Mouse (Mus musculus) heart, embryonic 11.5 days (tissue): Measurements from ENCODE around the gene Chst1. TPM values are rescaled to one million over a fixed set of nuclear protein-coding genes. Genes with fewer than 3 reads are reported as not detected.

ENCODE experiments used
- ATAC-seq: fragments of 200-750 bp; cut with Nextera tagmentation; replicated peaks from 2 replicates; pipeline ENCODE4 v1.8.0; 2017; ENCODE audit warnings: moderate library complexity; ENCODE audit not compliant: insufficient number of reproducible peaks, low FRiP score, low TSS enrichment
- H3K27ac ChIP-seq: fragments of 300-500 bp; sonication (generic); 2 replicates; pipeline ENCODE4 v1.5.1; 2014; ENCODE audit warnings: mild to moderate bottlenecking, low read depth, low read length
- H3K27me3 ChIP-seq: fragments of 300-500 bp; sonication (generic); 2 replicates; pipeline ENCODE4 v1.6.1; 2014; ENCODE audit warnings: mild to moderate bottlenecking, low read length, mixed read lengths; ENCODE audit not compliant: control insufficient read depth, insufficient read depth
- H3K36me3 ChIP-seq: fragments of 300-500 bp; sonication (generic); 2 replicates; pipeline ENCODE4 v1.6.1; 2014; ENCODE audit warnings: mild to moderate bottlenecking, low read length, moderate library complexity, mixed read lengths; ENCODE audit not compliant: control insufficient read depth, insufficient read depth
- H3K4me1 ChIP-seq: fragments of 300-500 bp; sonication (generic); 2 replicates; pipeline ENCODE4 v1.6.1; 2014; ENCODE audit warnings: low read length; ENCODE audit not compliant: control insufficient read depth, insufficient read depth
- H3K4me2 ChIP-seq: fragments of 300-500 bp; sonication (generic); 2 replicates; pipeline ENCODE4 v1.6.1; 2014; ENCODE audit warnings: mild to moderate bottlenecking, moderate library complexity
- H3K4me3 ChIP-seq: fragments of 300-500 bp; sonication (generic); 2 replicates; pipeline ENCODE4 v1.5.1; 2014; ENCODE audit warnings: low read depth, low read length
- H3K9ac ChIP-seq: fragments of 300-500 bp; sonication (generic); 2 replicates; pipeline ENCODE4 v1.6.1; 2014; ENCODE audit warnings: mild to moderate bottlenecking, low read depth, low read length, moderate library complexity
- H3K9me3 ChIP-seq: fragments of 300-500 bp; sonication (generic); replicated peaks from 2 replicates; pipeline ENCODE4 v1.6.1; 2016; ENCODE audit warnings: low read length; ENCODE audit not compliant: control insufficient read depth
- WGBS: fragments of 180-500 bp; shearing (Covaris S2); extraction: QIAGEN DNeasy Blood & Tissue Kit; methylation state at CpG from one replicate; pipeline ENCODE4 v1.1.7; 2014; ENCODE audit not compliant: insufficient replicate concordance; 5-methylcytosine and 5-hydroxymethylcytosine counted together
- polyA plus RNA-seq: library from polyadenylated mRNA; unstranded; fragments of >200 nt; fragmentation: Nextera tagmentation; extraction: Ambion mirVana; gene quantifications from 2 replicates; pipeline ENCODE4 v1.2.1, GENCODE M21; 2014

Chst1 gene
- polyA plus RNA-seq, 1 experiment from 2014 or later = 1.1 TPM

- Histone ChIP-seq H3K27ac (no peak overlapping the region), H3K4me2 (no peak overlapping the region), H3K27me3 (no peaks in the 10 kb centered on the region), H3K9me3 (no peaks in the 10 kb centered on the region), H3K36me3 (no peaks in the 10 kb centered on the region), H3K9ac (no peak overlapping the region), H3K4me3 (no peak overlapping the region), H3K4me1 (peaks cover 7% of the 10 kb centered on the region)
- WGBS = 23% methylated on average over 5 of the region's 5 CpGs
- ATAC-seq = peak; percentile 52
These were observed 49.8 kb downstream of the Chst1 start for GRCm38 (mm10) chr2:92649154-92649801.

- no peak overlapping the region for H3K9ac ChIP-seq
- H3K4me3 ChIP-seq = no peak overlapping the region
- H3K4me1 ChIP-seq = peaks cover 6% of the 10 kb centered on the region
- no peaks in the 10 kb centered on the region for H3K27me3 ChIP-seq
- ATAC-seq = no peak
- H3K36me3 ChIP-seq = no peaks in the 10 kb centered on the region
- no peak overlapping the region for H3K4me2 ChIP-seq
- 55% methylated on average over 1 of the region's 1 CpGs for WGBS
- no peak overlapping the region for H3K27ac ChIP-seq
- no peaks in the 10 kb centered on the region for H3K9me3 ChIP-seq
These were observed 50.9 kb downstream of the Chst1 start for GRCm38 (mm10) chr2:92650428-92650827.

- H3K4me1 ChIP-seq = no peaks in the 10 kb centered on the region
- no peak overlapping the region for H3K4me3 ChIP-seq
- H3K27ac ChIP-seq = no peak overlapping the region
- no peaks in the 10 kb centered on the region for H3K9me3 ChIP-seq
- H3K36me3 ChIP-seq = no peaks in the 10 kb centered on the region
- no peaks in the 10 kb centered on the region for H3K27me3 ChIP-seq
- no peak for ATAC-seq
- no peak overlapping the region for H3K4me2 ChIP-seq
- H3K9ac ChIP-seq = no peak overlapping the region
- WGBS = 75% methylated on average over 7 of the region's 7 CpGs
These were observed 51.8 kb downstream of the Chst1 start for GRCm38 (mm10) chr2:92651294-92651816.

- H3K27me3 ChIP-seq = no peaks in the 10 kb centered on the region
- H3K36me3 ChIP-seq = no peaks in the 10 kb centered on the region
- no peak overlapping the region for H3K27ac ChIP-seq
- H3K4me3 ChIP-seq = no peak overlapping the region
- ATAC-seq = no peak
- no peak overlapping the region for H3K4me2 ChIP-seq
- no peaks in the 10 kb centered on the region for H3K9me3 ChIP-seq
- H3K4me1 ChIP-seq = no peaks in the 10 kb centered on the region
- 82% methylated on average over 2 of the region's 2 CpGs for WGBS
- H3K9ac ChIP-seq = no peak overlapping the region
These were observed 57.7 kb downstream of the Chst1 start for GRCm38 (mm10) chr2:92657189-92657588.

- Histone ChIP-seq H3K4me1 (no peaks in the 10 kb centered on the region), H3K4me3 (no peak overlapping the region), H3K9ac (no peak overlapping the region), H3K27me3 (no peaks in the 10 kb centered on the region), H3K9me3 (no peaks in the 10 kb centered on the region), H3K36me3 (no peaks in the 10 kb centered on the region), H3K4me2 (no peak overlapping the region), H3K27ac (no peak overlapping the region)
- 84% methylated on average over 1 of the region's 1 CpGs for WGBS
- no peak for ATAC-seq
These were observed 59.0 kb downstream of the Chst1 start for GRCm38 (mm10) chr2:92658293-92659150.

- Histone ChIP-seq H3K27ac (no peak overlapping the region), H3K4me3 (no peak overlapping the region), H3K9ac (no peak overlapping the region), H3K9me3 (no peaks in the 10 kb centered on the region), H3K4me2 (no peak overlapping the region), H3K4me1 (no peaks in the 10 kb centered on the region), H3K36me3 (no peaks in the 10 kb centered on the region), H3K27me3 (no peaks in the 10 kb centered on the region)
- no peak for ATAC-seq
- 58% methylated on average over 7 of the region's 7 CpGs for WGBS
These were observed 60.1 kb downstream of the Chst1 start for GRCm38 (mm10) chr2:92659491-92660035.

- H3K27me3 ChIP-seq = no peaks in the 10 kb centered on the region
- peaks cover 9% of the 10 kb centered on the region; the same call in 1 of the 2 replicates for H3K4me1 ChIP-seq
- no peak overlapping the region for H3K27ac ChIP-seq
- no peak overlapping the region for H3K4me3 ChIP-seq
- 77% methylated on average over 6 of the region's 6 CpGs for WGBS
- H3K36me3 ChIP-seq = no peaks in the 10 kb centered on the region
- ATAC-seq = no peak
- H3K9me3 ChIP-seq = no peaks in the 10 kb centered on the region
- H3K9ac ChIP-seq = no peak overlapping the region
- no peak overlapping the region for H3K4me2 ChIP-seq
These were observed 63.1 kb downstream of the Chst1 start for GRCm38 (mm10) chr2:92662534-92663068.
